Mouse (Mus musculus) embryonic stem cell, embryonic (primary cell): ENCODE measurements at regions not wholly inside any gene's neighbourhood (a gene's known extent, or its start where the extent isn't known, plus 50 kb on each side); places are given as distances from the start of the nearest gene placed in this dataset.

ENCODE experiments used
- CTCF ChIA-PET, 4 experiments: fragments of 300-600 bp in 2 of 4; fragments of 350-600 bp in 2 of 4; sonication (Branson Sonifier 250); formaldehyde crosslinking; loops; one replicate each; lab custom pipeline; 2022; ENCODE audit warnings: inconsistent platforms in 2 of 4; lab: Charles Lee
- POLR2A ChIA-PET, 4 experiments: fragments of 300-600 bp in 2 of 4; fragments of 350-600 bp in 2 of 4; sonication (Branson Sonifier 250); formaldehyde crosslinking; loops; one replicate each; lab custom pipeline; 2022; ENCODE audit warnings: antibody characterized with exemption in 4 of 4, inconsistent platforms in 1 of 4; lab: Charles Lee

DNA sequence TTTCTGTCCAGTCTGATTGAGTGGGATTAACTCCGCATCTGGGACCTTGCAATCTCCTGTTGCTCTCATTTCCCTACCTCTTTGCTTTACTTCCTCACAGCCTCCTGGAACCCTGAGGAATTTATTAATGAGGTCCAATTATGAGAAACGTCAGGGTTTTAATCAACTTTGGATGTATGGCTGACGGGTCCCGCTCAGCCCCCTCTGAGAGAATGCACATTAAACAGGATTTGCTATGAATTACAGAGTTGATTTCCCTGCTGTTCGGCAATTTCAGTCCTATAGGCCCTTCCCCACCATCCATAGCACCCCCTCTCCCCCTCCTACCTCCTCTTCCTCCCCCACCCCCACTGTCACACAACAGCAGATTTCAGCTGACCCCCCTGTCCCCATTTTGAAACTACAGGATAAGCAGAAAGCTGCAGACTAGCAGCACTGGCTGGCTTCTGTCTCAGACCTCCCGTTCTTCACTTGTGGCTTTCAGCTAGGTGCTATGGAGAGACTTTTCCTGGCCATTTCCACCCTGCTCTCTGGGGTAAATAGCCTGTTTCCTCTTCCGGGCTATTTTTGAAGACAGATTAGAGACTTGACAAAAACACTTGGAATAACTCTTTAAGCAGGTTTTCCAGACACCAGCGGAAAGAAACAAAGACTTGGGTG lies 145.2 kb upstream of the Map3k1 start:
- POLR2A ChIA-PET = interaction anchor here in 1 of 4 experiments (0.6 to 1.3 kb wide), 2 partner anchors 18 to 706 kb away, joined by 3 read pairs; partner anchors contain the start of gene Slc38a9
- CTCF ChIA-PET = no interaction called here

DNA sequence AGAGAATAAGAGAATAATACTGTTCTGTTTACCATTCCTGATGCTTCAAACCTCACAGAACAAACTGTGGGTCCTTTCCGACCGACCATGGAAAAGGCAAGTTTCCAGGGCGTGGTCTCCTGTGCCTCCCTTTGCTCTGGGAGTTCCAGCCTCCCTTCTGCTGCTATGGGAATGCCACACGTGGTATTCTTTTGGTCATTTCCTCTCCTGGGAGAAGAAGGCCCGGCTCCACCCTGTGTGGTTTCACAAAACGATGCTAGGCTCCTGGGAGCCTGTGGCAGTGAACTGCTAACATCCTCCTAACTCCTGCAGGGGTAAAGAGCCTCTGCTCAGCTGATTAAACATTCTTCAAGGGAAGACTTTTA lies 145.7 kb upstream of the Map3k1 start:
- ChIA-PET CTCF (no interaction called here), POLR2A (interaction anchor here in 1 of 4 experiments (0.6 to 1.3 kb wide), 2 partner anchors 18 to 706 kb away, joined by 3 read pairs; partner anchors contain the start of gene Slc38a9)

DNA sequence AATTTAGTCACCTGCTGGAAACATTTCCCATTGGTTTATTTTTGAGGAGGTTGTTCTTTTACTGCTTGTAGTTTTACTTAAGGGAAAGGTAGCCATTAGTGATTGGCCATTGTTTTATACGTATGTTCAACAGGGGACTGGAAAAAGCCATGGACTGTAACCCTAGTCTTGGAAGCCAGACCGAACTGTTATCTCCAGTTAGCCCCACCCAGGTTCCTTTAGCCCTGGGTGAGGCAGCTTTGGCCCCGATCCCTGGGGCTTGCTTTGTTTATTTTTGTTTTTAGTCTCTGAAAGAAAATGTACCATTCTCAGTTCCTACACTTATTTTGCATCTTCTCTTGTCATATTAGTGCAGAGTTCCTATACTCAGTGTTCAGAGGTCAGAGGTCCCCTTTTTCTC lies 148.3 kb upstream of the Map3k1 start:
- ChIA-PET POLR2A (interaction anchor here in 1 of 4 experiments (0.7 kb wide), 1 partner anchor 140 kb away, joined by 4 read pairs; no protein-coding TSS in a partner anchor), CTCF (no interaction called here)

DNA sequence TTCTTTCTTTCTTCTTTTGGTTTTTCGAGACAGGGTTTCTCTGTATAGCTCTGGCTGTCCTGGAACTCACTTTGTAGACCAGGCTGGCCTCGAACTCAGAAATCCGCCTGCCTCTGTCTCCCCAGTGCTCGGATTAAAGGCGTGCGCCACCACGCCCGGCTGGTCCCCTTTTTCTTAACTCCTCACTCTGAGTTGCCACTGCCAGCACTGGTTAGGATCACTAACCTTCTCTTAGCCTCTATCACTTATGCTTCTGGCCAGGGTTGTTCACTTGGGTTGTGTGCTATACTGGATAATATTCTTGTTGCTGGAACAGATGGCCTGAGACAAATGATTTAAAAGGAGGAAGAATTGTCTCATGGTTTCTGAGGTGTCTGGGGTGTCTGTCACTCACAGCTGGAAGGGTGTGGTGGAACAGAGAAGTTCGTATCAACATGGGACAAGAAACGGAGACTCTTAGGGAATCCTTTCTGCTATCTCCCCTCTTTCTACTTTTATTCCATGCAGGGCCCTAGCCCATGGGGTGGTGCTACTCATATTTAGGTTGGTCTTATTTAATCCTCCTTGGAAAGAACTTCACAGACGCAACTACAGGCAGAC lies 149.0 kb upstream of the Map3k1 start:
- ChIA-PET POLR2A (interaction anchor here in 1 of 4 experiments (0.7 kb wide), 1 partner anchor 141 kb away, joined by 4 read pairs; no protein-coding TSS in a partner anchor), CTCF (no interaction called here)

DNA sequence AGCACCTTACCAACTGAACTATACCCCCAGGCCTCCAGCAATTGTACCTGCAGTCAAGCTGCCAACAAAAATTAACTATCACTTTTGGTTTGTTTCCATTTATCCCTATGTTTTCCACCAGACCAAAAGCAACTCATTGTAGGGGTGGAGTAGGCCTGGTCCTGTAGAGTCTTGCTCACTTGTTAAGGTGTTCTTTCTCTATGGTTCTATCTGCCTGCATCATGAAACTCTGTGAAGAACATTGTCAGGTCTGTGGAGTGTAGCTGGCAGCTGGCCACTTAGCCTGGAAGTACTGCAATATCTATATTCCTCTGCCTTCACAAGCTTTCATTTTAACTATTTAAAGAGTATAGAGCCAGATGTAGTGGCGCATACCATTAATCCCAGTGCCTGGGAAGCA lies 149.6 kb upstream of the Map3k1 start:
- CTCF ChIA-PET = no interaction called here
- POLR2A ChIA-PET = interaction anchor here in 1 of 4 experiments (0.6 kb wide), 1 partner anchor 17 kb away, joined by 3 read pairs; no protein-coding TSS in a partner anchor

DNA sequence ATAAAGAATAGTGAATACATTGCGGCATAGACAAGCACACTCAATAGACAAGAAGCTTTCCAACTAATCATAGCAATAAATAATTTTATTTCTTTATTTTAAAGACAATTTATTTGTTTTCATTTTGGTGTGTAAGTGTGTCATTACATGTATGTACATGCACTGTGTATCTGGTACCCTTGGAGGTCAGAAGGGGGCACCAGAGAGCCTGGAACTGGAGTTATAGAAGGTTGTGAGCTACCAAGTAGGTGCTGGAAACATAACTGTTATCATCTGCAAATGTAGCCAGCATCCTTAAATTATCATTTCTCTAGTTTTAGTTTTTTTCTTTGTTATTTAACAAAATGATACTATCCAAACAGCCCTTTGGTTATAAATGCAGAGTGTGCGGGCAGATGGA lies 151.2 kb upstream of the Map3k1 start:
- ChIA-PET CTCF (interaction anchor here (0.5 to 2.6 kb wide), 13 partner anchors 41 to 302 kb away, joined by 3 to 8 read pairs (median 3); no protein-coding TSS in a partner anchor), POLR2A (interaction anchor here in 2 of 4 experiments (0.9 to 1.5 kb wide), 6 partner anchors 10 to 65 kb away, joined by 3 to 4 read pairs (median 3); no protein-coding TSS in a partner anchor)

DNA sequence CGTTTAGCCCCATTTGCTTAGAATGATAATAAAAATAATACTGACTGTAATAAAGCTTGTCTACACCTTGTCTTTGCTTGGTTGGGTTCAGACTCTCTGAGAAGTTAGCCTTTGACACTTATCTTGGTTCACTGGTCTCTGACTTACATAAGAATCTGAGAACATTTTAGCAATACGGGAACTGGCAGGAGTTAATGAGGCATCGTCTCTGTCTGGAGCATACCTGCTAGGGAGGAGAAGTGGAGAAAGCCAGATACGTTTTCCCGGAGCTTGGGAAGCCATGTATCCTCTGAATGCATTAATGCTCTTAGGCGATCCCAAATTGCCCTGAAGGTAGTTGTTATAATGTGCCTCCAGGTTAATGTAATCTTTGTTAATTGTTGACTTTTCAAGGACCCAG lies 152.6 kb upstream of the Map3k1 start:
- CTCF ChIA-PET = interaction anchor here in 3 of 4 experiments (0.5 to 2.6 kb wide), 4 partner anchors 47 to 313 kb away, joined by 3 to 9 read pairs (median 6); no protein-coding TSS in a partner anchor
- POLR2A ChIA-PET = interaction anchor here in 1 of 4 experiments (0.7 to 1.4 kb wide), 3 partner anchors 8 to 924 kb away, joined by 3 to 4 read pairs (median 4); no protein-coding TSS in a partner anchor

DNA sequence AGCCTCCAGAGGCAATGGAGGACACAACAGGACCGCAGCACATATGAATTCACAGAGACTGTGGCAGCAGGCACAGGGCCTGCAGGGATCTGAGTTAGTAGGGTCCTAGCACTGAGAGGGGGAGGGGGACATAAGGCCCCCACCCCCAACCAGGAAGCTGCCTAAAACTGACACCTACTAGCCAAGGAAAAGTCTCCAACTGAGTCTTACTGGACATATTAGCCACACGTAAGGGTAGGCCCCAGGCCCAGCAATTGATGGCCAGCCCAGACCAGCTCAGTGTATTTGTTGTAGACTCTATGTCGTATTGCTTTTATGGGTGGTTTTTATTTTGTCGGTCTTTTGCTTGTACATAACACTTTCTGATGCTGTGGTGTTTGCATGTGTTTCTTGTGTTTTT lies 153.4 kb upstream of the Map3k1 start:
- POLR2A ChIA-PET = no interaction called here
- CTCF ChIA-PET = interaction anchor here in 2 of 4 experiments (0.5 to 1.0 kb wide), 2 partner anchors 17 to 312 kb away, joined by 3 read pairs; no protein-coding TSS in a partner anchor

DNA sequence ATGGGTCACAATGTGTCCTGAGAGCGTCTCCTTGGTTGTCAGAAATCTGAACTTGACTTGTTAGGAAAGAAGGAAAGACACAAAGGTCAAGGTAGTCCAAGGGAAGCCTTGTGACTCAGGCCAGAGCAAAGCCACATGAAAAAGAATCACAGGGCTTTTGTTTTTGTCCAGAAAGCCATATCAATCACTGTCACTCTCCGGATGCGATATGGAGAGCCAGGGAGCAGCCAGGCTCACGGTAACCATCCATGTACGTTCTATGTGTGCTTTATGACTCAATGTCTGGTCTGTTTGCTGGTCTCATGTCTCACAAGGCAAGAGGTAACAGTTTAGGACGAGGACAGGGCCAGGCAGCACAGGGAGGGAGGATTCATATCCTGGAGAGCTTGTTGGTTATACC lies 157.3 kb upstream of the Map3k1 start:
- CTCF ChIA-PET = interaction anchor here in 1 of 4 experiments (0.7 kb wide), 1 partner anchor 19 kb away, joined by 3 read pairs; no protein-coding TSS in a partner anchor
- POLR2A ChIA-PET = interaction anchor here in 2 of 4 experiments (0.6 to 1.2 kb wide), 4 partner anchors 26 to 398 kb away, joined by 3 to 5 read pairs (median 3); no protein-coding TSS in a partner anchor

DNA sequence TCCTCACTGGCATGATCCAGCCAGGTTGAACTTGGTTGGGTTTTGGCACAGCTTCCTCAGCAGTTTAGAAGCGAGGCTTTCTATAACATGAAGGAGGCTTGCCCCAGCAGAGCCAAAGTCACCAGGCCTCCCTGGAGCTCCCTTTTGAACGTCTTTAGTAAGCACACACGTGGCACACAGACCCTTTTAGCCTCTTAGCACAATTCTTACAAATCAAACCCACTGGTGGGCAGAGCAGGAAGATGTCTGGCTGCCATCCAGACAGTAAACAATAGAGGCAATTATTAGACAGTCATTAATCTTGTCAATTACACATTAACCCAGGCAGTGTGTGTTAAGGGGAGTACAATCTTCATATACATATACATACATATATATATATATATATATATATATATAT lies 157.8 kb upstream of the Map3k1 start:
- POLR2A ChIA-PET = interaction anchor here in 2 of 4 experiments (0.7 to 1.1 kb wide), 3 partner anchors 26 to 977 kb away, joined by 3 read pairs; no protein-coding TSS in a partner anchor
- CTCF ChIA-PET = no interaction called here

DNA sequence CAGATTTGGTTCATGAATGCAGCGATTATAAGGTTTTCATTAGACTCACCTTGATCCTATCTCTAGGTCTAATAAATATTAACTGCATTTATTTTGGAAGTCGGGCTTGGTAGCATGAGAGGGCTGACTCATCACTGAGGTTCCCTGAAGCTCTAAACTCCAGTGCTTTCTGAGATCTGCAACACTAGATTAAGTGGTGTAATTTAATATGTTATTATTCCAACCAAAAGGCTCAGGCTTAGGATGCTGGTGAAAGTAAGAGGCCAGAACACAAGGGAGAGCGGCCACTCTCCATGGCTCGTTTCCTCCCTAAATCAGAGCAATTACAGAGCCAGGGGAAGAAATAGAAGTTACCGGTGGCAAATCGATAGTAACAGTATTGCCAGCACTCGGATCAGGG lies 159.4 kb upstream of the Map3k1 start:
- ChIA-PET POLR2A (no interaction called here), CTCF (no interaction called here)

DNA sequence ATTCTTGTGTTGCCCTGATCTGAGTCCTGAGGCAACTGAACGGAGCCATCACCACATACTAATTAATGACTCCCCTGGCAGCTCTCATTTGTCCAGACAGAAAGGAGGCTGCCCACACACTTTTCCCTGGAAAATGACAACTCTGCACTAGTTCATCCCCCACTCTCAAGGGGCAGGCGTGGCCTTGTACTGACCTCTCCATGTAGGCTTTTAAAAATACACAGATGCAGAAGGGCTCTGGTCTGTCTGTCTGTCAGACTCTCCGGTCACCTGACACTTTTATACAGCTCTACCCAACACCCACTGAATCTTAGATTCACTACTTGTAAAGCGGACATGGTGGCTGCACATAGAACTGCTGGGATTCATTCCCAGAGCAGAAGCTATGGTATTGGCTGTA lies 165.5 kb upstream of the Map3k1 start:
- POLR2A ChIA-PET = interaction anchor here in 2 of 4 experiments (0.6 to 0.7 kb wide), 2 partner anchors 27 to 42 kb away, joined by 3 read pairs; no protein-coding TSS in a partner anchor
- CTCF ChIA-PET = no interaction called here

DNA sequence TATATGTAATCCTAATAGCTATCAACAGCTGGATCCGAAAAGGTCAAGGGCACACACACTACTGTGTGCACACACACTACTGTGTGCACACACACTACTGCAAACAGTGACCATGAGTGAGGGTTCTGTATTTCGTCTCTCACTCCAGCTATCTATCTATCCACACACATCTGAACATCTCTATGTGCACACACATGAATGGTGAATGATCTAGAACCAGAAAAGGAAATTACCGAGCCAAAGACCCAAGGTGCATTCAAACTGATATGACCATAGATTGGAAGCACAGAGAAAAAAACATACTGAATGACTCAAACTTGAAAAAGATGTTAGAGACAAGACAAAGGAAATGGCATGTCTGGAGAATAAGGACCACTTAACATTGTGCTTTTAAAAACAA lies 166.8 kb upstream of the Map3k1 start:
- CTCF ChIA-PET = no interaction called here
- POLR2A ChIA-PET = no interaction called here

DNA sequence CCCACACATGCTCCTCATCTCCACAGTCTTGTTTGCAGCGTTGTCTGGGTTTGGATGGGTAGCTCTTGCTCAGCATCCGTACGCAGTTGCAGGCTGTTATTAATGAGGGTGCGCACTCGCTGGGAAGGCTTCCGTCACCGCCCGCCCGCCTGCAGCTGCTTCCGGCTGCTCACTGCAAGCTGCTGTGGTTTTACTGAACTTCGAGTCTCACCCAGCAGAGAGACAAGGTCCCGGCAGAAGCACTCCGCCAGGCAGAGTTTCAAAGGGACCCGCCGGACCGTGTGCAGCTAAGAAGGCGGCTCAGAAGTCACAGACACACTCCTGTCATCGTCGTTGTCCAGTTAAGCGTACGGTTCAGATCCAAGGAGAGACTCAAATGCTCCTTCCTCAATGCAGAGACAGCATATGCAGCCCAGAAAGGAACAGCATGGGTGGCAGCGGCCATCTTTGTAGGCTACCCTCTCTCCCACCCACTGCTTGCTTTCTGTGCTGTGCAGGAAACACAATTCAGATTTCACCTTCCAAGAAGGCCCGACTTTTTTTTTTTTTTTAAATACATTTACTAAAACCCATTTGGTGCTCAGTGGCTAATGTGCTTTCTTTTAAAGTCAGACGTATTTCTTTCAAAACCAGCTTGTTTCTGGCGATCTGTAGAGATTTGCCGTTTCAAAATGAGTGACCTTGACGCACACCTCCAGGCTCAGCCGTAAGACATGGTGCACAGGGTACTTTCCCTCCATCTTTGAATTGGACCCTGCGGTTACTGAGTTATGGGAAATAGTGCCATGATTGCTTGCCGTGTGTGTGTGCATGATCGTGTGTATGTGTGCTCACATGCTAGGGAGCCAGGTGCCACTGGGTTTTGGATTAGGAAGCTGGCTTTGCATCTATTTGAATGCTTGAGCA lies 169.2 kb upstream of the Map3k1 start:
- ChIA-PET POLR2A (interaction anchor here (0.5 to 2.0 kb wide), 19 partner anchors 9 to 295 kb away, joined by 3 to 8 read pairs (median 3); partner anchors contain the start of gene Map3k1 (in 1 of the 4)), CTCF (interaction anchor here in 1 of 4 experiments (1.4 kb wide), 1 partner anchor 15 kb away, joined by 3 read pairs; no protein-coding TSS in a partner anchor)

DNA sequence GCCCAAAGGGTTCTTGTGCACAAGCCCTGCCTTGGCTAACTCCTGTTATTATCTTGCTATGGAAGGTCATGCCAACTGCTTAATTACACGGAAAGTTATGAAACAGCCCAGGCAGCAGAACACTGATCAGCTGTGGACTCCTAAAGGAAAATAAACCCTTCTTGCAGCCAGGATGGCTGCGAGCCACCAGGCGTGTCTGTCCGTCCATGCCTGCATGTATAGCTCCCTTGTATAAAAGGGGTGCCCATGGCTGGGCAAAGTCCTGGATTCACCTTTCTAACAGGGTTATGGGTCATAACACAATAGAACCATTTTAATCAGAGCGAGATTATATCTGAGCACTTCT lies 169.9 kb upstream of the Map3k1 start:
- ChIA-PET POLR2A (interaction anchor here (0.5 to 2.0 kb wide), 16 partner anchors 10 to 489 kb away, joined by 3 to 8 read pairs (median 4); partner anchors contain the start of genes Gpbp1 (in 1 of the 4) and Map3k1 (in 1 of the 4)), CTCF (interaction anchor here in 1 of 4 experiments (1.4 kb wide), 1 partner anchor 16 kb away, joined by 3 read pairs; no protein-coding TSS in a partner anchor)

DNA sequence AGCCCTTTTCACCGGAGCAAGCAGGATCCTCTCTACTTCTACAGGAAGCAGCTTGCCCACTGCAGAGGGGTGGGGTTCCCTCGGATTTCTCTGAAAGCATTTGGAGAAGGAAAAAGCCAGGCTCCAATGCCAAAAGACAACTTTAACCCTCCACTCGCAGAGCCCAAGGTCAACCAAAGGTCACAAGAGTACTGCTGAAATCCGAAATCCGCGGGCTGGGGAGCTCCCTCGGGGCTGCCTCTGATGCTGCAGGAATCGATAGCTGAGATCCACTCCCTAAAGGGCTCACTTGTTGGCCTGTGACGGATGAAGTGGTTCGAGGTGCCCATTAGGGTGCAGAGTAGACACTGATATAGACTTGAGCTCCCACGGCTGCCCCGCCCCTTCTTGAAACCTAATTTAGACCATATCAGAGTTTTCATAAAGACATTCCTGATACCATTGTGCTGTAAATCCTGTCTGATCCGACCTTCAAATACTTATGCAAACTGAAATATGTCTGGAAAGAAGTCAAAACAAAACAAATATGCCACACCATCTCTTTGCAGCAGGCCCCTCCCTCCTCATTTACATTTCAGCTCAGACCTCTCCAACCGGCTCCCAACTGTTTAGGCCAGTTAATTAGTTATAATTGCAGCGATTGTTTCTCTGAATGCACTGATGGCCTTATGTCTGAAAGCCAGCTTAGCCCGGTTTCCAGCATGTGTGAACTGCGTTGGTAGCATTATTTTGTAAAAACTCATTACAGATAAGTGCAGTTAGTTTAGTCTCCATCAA lies 170.8 kb upstream of the Map3k1 start:
- CTCF ChIA-PET = interaction anchor here in 1 of 4 experiments (0.6 to 1.4 kb wide), 2 partner anchors 17 to 120 kb away, joined by 3 read pairs; no protein-coding TSS in a partner anchor

DNA sequence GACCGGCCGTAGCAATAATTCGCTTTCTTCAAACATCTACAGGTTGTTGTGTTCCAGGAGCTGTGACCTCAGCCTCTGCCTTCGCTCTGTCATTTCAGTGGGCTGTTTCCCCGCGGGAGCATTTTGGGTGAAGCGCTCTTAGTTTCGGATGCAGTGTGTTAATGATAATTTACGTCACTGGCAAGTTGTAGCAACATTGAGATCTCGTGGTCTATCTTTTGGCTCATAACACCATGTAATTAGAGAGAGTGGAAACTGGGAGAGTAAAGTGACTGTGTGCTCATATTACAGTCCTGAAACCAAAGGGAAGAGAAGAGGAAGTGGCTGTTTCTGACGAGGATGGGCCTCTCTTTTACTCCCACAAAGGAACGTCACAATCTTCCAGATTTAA lies 171.4 kb upstream of the Map3k1 start:
- ChIA-PET CTCF (interaction anchor here in 1 of 4 experiments (0.6 kb wide), 1 partner anchor 120 kb away, joined by 3 read pairs; no protein-coding TSS in a partner anchor), POLR2A (interaction anchor here in 3 of 4 experiments (1.0 to 2.0 kb wide), 6 partner anchors 9 to 490 kb away, joined by 3 to 8 read pairs (median 4); partner anchors contain the start of gene Gpbp1 (in 1 of the 3))

More for the DNA sequence above, 170.8 kb upstream of the Map3k1 start:
- POLR2A ChIA-PET = interaction anchor here in 3 of 4 experiments (1.0 to 2.0 kb wide), 8 partner anchors 9 to 490 kb away, joined by 3 to 8 read pairs (median 4); partner anchors contain the start of gene Gpbp1 (in 1 of the 3)
